Mouse (Mus musculus) cerebral cortex, adult 2 months (tissue): ENCODE results near the gene Mybphl.

ENCODE experiments used
- WGBS: fragments of 180-500 bp; shearing (Covaris S2); methylation state at CpG from one replicate; pipeline ENCODE4 v1.1.7; 2018; 5-methylcytosine and 5-hydroxymethylcytosine counted together

Gene Mybphl

GRCm38 (mm10) chr3:108409656-108410358 is 45.1 kb downstream of the Mybphl start:
- 33% methylated on average over 8 of the region's 8 CpGs for WGBS

- 37% methylated on average over 5 of the region's 5 CpGs for WGBS
These were observed 45.6 kb downstream of the Mybphl start for GRCm38 (mm10) chr3:108410359-108410714.

- 31% methylated on average over 5 of the region's 5 CpGs for WGBS
These were observed 46.5 kb downstream of the Mybphl start for GRCm38 (mm10) chr3:108411026-108411753.

GRCm38 (mm10) chr3:108411754-108412121 is 47.0 kb downstream of the Mybphl start:
- WGBS: 32% methylated on average over 8 of the region's 8 CpGs

- 98% methylated on average over 35 of the region's 35 CpGs for WGBS
These were observed 49.1 kb downstream of the Mybphl start for GRCm38 (mm10) chr3:108413634-108414360.

- WGBS: 3% methylated on average over 67 of the region's 67 CpGs
These were observed 50.4 kb downstream of the Mybphl start, which contains the start of gene Celsr2 for GRCm38 (mm10) chr3:108414857-108415830. Gene Celsr2, minus strand, starts transcription at chr3:108415552.

GRCm38 (mm10) chr3:108415831-108416223 is 51.1 kb downstream of the Mybphl start:
- WGBS: under 1% methylated on average over 48 of the region's 48 CpGs

- WGBS: 21% methylated on average over 6 of the region's 6 CpGs
These were observed 58.3 kb downstream of the Mybphl start for GRCm38 (mm10) chr3:108423006-108423405.

- WGBS: 22% methylated on average over 11 of the region's 11 CpGs
These were observed 59.4 kb downstream of the Mybphl start for GRCm38 (mm10) chr3:108423844-108424801.

GRCm38 (mm10) chr3:108424944-108425623 is 60.4 kb downstream of the Mybphl start:
- 69% methylated on average over 7 of the region's 7 CpGs for WGBS

GRCm38 (mm10) chr3:108425624-108426018 is 60.9 kb downstream of the Mybphl start:
- WGBS: 75% methylated on average over 6 of the region's 6 CpGs
